Mouse (Mus musculus): ENCODE results near the gene Cdk17. TPM values are rescaled to one million over a fixed set of nuclear protein-coding genes. Genes with fewer than 3 reads are reported as not detected.

Gene Cdk17
- total RNA-seq, 2 experiments from 2014 or later = 220 to 224 TPM

DNA sequence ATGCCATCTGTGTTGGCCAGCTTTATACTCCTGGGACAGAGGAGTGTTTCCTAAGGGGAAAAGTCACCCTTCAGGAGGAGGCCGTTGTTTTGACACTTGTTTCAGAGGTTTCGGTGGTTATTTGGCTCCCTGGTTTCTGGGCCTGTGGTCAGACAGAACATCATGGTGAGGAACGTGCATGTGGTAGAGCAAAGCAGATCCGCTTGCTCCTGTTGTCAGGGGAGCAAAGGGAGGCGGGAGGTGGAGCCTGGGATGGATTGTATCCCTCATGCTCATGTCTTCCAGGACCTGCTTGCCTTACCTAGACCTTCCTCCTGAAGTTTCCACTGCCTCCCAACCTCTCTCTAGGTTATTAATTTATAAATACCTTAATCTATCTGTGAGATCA lies 5.7 kb downstream of the Cdk17 start:
- no peak for DNase-seq (ENCODE audit: low spot score in 2 of 2)

DNA sequence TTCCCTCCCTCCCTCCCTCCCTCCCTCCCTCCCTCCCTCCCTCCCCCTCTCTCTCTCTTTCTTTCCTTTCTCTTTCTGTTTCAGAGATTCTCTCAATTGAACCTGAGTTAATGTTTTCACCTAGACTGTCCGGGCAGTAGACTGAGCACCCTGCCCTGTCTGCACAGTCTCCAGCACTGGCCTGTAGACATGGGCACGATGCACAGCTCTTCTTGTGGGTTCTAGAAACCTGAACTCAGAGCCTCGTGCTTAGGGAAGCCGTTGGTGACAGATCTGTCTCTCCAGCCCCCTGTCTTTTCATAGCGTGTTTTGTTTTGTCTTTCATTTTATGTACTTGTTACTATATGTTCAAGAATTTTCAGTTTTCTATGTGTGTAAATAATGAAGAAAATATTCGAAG lies 6.6 kb downstream of the Cdk17 start:
- no peak for DNase-seq (ENCODE audit: low spot score in 2 of 2)

DNA sequence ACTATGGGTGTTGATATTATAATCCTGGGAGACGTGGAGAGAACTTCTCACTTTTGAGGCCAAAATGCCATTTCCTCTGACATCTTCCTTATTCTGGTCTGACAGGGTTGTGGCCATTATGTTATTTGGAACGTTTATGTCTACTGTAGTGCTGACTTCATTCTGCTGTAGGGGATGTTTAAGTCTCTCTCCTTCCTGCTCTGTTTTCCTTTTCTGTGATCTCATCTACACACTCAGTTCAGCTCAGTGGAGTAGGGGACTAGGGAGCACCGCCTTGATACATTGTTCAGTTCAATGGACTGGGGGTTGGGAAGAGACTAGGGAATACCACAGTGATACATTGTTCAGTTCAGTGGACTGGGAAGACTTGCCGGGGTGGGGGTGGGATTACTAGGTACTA lies 7.4 kb downstream of the Cdk17 start:
- no peak for DNase-seq (ENCODE audit: low spot score in 2 of 2)

DNA sequence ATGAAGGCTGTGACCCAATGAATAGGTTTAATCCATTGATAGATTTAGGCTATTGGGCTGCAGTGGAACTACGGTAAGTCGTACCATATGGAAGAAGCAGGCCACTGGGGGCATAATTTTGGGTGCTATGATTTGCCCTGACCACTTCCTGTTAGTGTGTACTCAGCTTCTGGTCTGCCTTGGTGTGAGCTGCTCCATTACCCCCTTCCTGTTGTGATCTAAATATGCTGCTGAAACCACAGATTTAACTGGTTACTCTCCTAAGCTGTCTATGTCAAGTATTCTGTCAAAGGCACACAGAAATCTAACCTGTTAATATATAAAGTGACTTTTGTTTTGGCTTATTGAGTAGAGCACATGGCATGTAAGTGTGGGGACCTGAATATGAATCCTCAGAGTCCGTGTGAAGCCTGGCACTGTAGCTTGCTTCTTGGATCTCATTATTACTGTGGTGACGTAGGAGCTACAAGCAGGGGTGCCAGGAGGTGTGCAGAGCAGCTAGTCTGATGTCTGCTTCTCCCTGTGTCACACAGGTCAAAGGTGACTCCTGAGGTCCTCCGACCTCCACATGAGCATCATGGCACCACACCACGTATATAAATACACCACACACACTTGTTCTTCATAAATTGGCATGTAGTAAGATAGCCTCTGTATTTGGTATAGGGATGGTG lies 10.6 kb downstream of the Cdk17 start:
- DNase-seq (ENCODE audit: low spot score in 2 of 2) = no peak

DNA sequence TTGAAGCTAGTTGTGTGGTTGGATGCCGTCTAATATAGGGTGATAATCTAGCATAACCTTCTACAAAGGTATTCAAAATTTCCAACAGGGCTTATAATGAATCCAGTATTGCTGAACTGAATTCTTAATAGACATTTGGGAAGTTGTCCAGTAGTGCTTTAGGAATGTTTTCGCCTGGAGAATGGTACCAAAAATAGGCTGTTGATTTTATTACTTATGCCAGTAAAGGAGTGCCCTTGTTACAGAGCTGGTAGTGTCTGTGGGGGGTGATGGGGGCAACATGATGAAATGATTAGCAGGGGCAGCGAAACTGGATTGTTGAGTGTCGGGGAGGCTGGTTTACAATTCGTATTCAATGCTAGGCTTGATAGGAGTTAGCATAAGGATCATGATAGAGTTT lies 16.8 kb downstream of the Cdk17 start:
- DNase-seq (ENCODE audit: low spot score in 2 of 2) = no peak

DNA sequence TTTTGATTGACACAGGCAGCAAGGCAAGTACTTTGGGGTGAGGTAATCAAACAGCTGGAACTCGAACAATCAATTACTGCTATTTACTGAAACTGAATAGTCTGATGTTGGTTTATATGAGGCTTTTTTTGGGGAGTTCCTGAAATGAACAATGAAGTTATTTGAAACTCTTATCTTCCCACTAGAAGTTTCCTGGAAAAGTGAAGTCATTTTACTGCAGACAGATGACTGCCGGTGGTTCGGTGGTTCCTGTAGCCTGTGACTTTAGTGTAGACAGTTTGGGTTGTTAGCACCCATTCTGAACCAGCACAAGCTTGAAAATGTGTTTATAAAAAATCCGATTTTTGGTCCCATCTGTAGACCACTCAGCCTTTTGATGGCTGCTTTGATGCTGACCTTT lies 17.2 kb downstream of the Cdk17 start:
- DNase-seq (ENCODE audit: low spot score in 2 of 2) = no peak

DNA sequence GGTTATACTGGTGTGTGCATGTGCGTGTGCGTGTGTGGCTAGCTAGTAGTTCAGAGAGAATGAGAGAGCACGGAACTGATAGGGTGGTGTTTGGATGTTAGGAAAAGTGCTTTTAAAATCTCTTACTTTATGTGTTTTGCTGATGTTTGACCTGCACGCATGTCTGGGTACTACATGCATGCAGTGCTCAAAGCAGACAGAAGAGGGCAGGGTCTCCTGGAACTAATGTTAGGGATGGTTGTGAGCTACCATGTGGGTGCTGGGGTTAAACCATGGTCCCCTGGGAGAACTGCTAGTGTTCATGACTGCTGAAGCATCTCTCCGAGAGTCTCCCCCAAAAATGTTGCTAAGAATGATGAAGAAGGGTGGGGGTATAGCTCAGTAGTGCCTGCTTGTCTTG lies 18.0 kb downstream of the Cdk17 start:
- no peak for DNase-seq (ENCODE audit: low spot score in 2 of 2)

DNA sequence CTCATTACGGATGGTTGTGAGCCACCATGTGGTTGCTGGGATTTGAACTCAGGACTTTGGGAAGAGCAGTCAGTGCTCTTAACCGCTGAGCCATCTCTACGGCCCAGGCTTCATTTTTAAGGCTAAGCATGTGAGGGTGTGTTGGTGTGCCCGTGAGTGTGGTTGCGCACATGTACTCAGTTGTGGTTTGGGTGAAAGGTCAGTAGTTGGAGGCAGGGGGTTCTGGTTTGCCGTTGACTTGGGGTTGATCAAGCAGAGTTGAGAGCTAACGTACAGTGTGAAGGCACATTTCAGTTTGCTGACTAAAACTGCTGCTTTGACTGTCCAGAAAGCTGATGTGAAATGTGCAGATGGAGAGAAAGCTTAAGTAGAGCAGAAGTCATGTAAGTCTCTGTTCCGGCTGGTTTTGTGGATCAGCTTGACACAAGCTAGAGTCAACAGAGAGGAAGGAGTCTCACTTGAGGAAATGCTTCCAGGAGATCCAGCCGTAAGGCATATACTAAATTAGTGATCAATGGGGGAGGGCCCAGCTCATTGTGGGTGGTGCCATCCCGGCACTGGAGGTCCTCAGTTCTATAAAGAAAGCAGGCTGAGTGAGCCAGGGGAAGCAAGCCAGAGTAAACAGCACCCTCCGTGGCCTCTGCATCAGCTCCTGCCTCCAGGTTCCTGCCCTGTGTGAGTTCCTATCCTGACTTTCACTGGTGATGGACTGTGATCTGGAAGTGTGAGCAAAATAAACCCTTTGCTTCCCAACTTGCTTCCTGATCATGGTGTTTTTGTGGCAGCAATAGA lies 19.2 kb downstream of the Cdk17 start:
- DNase-seq (ENCODE audit: low spot score in 2 of 2) = no peak

DNA sequence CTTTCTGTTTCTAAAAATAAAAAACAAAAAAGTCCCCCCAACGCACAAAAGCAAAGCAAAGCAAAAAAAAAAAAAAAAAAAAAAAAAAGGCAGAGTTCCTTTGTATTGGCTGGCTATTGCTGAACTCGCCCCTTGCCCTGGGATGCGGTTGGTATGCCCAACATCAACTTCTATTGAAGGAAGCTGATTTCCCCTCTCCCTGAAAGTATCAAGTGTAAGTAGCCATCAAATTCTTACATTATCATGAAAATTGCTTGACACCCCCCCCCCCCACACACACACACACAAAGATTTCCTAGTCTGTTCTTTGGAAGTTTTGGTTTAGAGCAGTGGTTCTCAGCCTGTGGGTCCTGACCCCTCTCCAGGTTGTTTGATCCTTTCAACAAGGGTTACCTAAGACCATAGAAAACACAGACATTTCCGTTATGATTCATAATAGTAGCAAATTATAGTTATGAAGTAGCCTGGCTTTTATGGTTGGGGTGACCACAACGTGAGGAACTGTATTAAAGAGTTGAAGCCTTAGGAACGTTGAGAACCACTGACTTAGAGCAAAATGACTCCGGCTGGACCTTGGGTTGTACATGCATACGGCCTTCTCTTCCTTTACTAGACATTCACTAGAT lies 23.8 kb downstream of the Cdk17 start:
- no peak for DNase-seq (ENCODE audit: low spot score in 2 of 2)

DNA sequence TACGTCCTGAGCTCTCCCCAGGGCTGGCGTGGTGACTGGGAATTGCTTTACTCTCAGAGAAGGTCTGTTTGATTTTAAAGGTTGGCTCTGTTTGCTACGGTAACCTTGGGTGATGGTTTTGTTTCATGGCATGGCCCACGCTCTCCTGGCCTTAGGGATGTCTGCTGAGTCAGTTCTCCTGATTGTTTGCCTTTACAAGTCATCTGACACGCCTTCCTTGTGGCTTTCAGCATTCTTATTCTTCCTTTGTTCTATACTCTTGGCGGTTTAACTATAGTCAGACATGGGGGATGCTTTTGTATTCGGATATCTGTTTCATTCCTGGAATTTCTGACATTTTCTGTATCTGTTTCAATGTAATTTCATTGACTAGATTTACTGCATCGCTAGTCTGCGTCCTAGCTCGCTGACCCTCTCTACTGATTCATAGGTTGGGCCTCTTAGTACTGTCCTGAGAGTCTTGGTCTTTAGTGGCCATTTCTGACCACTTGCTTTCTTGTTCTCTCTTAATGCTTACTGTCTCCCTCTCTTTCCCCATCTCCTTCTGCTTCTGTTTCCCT lies 27.8 kb downstream of the Cdk17 start:
- no peak for DNase-seq (ENCODE audit: low spot score in 2 of 2)

DNA sequence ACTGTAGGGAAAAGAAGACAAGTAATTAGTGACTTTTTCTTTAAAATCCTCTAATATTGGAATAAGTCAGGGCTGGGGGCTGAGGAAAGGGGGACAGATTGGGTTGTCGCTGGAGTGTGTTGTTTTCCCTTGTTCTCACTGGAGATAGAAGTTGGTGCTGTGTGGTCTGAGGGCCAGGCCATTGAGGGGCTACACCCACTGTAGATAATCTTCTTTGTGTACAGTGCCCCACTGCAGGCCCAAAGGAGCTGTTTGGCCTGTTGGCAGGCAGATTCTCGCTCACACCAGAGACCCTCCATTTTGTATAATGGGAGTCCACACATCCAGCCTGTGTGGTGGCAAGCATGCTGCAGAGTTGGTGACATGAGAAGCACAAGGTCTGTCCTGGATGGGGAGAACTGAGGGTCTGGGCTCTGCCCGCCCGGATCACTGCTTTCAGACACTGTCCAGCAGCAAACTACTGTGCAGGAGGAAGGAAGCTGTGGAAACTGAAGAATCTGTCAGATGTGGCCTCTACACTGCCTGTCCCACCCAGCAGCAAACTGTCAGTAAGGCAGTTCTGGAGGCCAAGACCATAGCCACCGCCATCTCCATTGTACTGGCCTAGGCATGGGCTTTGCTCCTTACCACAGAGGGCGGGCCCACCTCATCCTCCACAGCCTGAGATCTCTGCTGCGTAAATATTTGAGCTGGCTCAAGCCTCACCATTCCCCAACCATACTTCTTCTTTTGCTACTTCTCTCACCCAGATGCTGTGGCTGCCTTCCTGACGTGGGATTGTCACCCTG lies 30.0 kb downstream of the Cdk17 start:
- DNase-seq (ENCODE audit: low spot score in 2 of 2) = no peak

DNA sequence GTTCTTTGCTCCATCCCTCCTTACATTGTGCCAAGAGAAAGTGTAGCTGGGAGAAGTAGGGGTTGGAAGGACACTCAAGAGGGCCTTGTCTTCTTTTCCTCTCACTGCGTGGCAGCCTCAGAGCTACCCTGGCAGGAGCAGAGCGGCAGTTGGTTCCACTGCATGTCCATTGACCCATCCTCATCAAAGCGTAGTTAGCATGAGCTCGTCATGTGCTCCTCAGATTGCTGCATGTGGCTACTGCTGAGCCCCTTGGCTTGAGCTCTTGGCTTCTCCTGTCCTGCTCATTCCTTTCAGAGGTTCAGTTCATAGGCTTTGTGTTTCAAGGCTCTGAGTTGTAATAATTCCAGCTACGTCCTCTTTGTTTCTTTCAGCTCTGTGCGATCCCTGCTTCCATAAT lies 36.4 kb downstream of the Cdk17 start:
- no peak for DNase-seq (ENCODE audit: low spot score in 2 of 2)

DNA sequence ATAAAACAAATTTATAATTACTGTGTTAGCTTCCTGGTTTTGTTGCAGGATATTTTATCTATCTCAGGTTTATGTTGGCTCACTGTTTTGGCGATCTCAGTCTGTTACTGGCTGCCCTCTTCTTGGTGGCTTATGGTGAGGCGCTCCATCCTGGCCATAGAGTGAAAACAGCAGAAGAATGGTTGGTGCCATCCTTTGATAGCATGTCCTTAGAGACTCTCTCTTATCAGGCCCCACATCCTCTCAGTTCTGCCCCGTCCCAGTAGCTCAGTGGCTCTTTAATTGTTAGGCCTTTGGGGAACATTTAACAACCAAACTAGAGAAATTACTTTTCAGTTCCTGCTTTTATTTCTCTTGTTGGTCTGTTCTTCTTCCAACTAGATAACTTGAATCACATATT lies 38.3 kb downstream of the Cdk17 start:
- DNase-seq (ENCODE audit: low spot score in 2 of 2) = no peak

DNA sequence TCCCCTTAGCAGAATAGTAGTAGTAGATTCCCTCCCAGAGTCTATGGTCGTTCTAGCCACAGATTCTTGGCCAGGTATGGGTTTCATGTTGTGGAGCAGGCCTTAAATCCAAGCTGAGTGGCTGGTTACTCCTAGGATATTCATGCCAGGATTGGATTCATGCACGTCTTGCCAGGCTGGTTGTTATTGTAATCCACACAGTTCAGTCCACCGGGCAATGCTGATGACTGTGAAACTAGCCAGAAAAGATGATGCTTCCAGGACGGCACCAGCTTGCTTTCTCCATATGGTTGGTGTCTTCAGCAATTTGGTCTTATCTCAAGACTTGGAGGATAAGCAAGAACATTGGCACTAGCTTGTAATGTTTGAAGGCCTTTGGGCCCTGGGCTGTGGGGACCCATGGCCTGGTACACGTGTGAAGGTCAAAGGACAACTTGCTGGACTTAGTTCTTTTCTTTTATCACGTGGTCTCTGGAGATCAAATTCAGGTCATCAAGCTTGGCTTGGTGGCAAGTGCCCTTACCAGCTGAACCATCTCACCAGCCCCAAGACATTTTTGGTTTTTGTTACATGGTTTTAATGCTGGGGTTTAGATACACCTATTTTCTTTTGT lies 41.3 kb downstream of the Cdk17 start:
- DNase-seq (ENCODE audit: low spot score in 2 of 2) = no peak

DNA sequence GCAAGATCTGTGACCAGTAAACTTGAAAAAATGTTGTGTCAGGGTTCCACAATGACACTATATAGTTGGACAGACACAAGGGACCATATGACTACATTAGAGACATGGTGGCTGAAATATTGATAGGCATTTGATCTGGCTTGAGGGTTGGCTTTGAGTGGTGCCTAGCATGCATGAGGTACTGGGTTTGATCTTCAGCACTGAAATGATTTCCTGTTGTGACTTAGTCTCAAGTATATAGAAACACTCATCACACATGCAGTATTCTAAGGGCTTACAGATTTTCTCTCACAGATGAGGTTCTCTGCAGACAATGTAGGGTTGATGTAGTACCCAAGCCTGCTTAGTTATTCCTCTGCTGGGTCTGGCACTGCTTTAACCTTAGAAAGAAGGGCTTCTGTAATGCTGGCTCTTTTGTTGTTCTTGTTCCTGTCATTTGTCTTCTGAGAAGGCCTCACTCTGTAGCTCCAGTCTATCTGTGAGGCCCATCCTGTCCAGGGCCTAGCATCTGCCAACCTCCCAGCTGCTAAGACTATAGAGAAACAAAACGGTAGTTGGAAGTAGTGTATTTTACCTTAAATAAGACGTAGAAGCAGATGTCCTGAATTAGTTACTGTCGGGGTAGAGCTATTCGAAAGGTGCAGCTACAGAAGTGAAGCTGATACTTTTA lies 44.7 kb downstream of the Cdk17 start:
- DNase-seq (ENCODE audit: low spot score in 2 of 2) = no peak

DNA sequence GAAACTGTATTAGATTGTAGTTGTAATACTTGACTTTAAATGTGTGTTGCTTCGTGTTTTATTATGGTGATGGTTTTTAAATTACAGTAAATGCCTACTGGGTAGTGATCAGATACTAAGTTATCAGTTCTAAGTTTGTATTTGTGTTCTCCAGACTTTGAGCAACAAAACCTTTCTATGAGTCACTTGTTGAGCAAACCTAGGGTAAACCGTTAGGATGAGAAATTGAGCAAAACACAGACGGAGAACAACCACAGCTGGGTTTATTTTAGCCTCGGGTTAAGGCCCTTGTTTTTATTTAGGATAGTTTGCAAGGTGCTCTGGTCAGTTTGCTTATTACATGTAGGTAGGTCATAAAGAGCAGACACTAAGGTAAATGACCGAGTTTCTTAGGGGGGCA lies 46.5 kb downstream of the Cdk17 start:
- no peak for DNase-seq (ENCODE audit: low spot score in 2 of 2)

DNA sequence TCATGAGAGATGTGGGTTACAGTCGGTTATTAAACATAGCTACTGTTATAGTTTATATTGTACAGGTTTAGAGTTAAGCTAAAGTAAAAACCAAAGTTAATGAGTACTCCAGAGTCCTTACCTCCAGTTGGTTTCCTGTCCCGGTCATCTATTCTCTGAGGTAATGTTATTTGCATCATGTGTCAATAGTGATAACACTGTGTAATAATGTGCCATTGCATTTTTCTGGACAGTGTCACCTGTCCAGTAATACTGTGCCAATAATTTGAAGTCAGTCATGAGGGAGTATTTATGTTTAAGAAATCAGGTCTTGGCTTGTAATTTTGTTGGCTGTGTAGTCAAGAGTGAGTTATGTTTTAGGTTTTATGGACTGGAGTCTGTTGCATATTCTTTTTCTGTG lies 52.0 kb downstream of the Cdk17 start:
- DNase-seq (ENCODE audit: low spot score in 2 of 2) = no peak

DNA sequence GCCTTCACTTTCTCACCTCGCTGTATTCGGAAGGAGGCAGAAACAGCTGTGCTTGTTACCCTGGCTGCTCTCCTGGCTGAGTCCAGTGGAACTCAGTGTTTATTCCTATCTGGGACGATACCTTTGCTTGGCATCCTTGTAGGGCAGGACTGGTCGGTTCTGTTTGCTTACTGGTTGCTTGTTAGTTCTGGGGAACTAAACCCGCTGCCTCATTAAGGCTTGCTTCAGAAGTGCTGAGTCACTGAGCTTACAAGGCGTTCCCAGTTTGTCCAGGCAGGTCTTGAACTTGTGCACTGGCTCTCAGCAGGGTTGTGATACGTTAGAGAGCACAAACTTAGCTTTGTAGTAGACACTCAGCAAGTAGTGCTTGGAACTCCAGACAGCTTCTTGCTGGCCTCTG lies 52.7 kb downstream of the Cdk17 start:
- DNase-seq (ENCODE audit: low spot score in 2 of 2) = no peak

DNA sequence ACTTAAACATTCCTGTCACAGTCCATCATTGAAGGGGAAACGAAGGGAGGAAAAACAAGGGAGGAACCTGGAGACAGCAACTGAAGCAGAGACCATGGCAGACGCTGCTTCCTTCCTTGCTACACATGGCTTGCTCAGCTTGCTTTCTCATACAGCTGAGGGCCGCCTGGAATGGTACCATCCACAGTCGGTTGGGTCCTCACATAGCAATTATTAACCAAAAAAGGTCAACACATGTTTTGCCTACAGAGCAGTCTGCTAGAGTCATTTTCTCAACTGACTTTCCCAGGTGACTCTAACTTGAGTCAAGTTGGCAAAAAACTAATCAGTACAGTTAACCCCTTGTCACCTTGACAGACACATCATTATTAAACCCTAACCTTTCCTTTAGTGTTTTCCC lies 53.6 kb downstream of the Cdk17 start:
- no peak for DNase-seq (ENCODE audit: low spot score in 2 of 2)

DNA sequence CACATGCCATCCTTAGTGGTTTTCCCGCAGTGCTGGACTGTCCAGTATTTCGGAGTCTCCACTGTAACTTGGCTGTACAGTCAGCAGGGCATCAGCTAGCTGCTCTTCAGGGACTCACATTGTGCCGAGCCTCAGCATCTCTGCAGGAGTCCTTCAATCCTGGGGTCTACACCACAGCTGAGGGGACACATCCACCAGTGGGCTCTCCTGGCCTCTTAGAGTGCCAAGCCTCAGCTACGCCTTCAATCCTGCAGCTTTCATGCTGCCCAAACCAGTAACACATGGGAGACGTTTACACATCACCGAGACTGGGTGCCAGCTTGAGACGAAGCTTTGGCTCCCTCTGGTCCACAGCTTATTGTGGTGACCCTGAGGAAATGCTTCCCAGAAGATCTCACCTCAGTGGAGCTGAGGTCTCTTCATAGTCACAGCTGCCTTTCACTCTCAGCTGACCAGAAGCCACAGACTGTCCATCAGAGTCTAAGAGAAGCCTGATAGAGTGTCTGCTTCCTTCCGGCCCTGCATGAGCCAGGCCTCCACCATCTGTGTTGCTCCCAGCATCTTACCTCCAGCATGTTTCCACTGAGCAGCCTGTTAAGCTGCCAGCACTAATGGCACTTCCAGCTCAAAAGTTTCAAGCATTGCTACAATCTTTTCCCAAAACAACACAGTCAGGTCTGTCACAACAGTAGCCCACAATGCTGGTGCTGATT lies 54.5 kb downstream of the Cdk17 start:
- DNase-seq (ENCODE audit: low spot score in 2 of 2) = no peak

Measured in left cerebral cortex, adult 18-20 months (tissue).